Mouse (Mus musculus): ENCODE measurements around the gene Shc1.

Gene Shc1

DNA sequence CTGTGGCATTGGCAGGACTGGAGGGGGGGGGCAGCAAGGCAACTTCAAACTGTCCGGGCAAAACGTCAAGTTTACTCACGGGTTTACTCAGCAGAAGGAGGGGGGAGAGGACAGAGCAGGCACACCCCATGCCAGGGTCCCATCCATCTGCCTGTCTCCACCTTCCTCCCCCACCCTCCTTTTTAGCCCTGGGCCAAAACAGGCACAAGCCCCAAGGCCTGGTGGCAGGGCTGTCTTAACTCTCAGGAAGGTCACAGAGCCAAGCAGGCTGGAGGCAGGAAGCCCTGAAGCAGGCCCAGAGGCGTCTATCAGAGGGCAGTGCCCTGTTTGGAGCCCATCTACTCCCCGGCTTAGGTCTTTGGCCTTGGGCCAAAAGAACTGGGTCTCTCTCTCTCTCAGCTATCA is 28.1 kb upstream of the Shc1 start:
- in situ Hi-C loops (cut with MboI, MseI) = no loop called here

DNA sequence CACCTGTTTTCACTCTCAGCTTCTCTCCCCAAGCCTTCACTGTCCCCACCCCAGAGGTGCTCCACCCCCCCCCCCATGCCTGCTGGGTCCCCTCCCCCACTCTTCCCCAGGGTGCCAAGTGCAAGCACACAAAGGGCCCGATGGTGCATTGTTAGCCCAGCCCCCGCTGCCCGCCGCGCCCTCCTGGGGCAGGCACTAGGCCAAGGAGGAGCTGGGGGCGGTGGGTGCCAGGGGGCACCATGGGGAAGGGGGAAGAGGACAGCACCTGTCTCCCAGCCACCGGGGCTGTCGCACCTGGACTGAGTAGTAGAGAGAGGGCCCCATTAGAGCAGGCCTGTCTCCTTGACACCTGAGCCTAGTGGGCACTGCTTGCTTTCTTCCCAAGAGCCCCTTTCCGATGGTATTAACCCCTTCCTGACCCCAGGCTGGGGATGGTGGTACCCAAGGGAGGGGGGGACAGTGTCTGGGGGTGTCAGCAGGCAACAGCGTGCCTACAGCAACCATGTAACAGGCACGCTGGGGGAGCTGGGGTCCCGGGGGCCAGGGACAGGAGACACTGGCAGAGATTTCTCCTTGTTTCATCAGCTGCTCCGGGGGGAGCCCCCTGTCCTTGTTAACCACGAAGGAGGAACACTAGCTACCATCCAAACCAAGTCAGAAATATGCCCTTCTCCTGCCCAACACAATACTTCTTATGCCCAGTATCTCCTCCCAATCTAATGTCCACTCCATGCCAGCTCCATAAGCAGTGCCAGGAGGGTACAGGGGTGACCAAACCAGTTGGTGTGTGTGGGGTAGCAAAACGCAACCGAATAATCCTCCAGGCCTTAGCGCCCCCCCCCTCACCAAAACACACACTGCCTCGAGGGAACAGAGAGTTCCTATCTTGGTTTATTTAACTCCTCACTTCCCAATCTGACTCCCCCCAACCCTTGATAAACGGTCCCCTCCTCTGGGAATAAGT is 27.3 kb upstream of the Shc1 start:
- in situ Hi-C loops (cut with MboI, MseI) = no loop called here

GRCm38 (mm10) chr3:89391663-89392511 is 26.4 kb upstream of the Shc1 start:
- in situ Hi-C loops (cut with MboI, MseI) = no loop called here

DNA sequence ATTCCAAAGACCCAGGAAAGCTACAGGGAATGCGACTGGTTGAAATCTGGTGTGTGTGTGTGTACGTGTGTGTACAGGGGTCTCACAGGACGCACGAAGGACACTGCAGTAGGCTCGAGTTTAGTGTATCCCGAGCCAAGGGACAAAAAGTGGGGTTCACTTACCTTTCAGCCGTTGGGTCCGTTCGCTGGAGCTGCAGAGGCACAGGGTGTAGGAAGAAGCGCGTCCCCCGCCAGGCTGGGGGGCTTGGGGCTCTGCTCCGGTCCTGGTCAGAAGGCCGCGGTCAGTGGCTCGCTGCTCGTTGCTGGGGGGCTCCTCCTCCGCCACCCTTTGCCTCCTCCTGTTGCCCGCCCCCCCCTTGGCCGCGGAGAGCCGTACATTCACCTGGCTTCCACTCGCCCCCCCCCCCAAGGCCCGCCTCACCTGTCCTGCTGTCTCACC is 25.4 kb upstream of the Shc1 start:
- in situ Hi-C loops (cut with MboI, MseI) = no loop called here

- in situ Hi-C loops (cut with MboI, MseI) = no loop called here
These were observed 24.6 kb upstream of the Shc1 start for GRCm38 (mm10) chr3:89393605-89394004.

GRCm38 (mm10) chr3:89394006-89394893 is 24.0 kb upstream of the Shc1 start, which contains the start of gene Zbtb7b:
Zbtb7b (minus strand) TSS chr3:89394776.
- in situ Hi-C loops (cut with MboI, MseI) = no loop called here

DNA sequence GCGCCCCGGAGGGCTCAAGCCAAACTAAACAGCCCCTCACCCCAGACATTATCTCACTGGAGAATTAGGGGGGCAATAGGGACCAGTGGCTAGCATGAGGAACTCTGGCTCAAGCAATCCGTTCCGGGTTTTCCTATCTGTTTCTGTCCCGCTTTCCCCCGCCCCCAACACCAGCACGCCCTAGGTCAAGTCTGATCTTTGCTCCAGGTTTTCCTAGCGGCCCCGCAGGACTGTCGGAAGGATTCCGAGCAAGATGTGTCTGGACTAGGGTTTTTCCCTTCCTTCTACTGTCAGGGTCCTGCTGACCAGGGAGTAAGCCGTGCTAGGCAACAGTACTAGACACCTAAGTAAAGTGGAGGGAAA is 23.4 kb upstream of the Shc1 start:
- in situ Hi-C loops (cut with MboI, MseI) = no loop called here

DNA sequence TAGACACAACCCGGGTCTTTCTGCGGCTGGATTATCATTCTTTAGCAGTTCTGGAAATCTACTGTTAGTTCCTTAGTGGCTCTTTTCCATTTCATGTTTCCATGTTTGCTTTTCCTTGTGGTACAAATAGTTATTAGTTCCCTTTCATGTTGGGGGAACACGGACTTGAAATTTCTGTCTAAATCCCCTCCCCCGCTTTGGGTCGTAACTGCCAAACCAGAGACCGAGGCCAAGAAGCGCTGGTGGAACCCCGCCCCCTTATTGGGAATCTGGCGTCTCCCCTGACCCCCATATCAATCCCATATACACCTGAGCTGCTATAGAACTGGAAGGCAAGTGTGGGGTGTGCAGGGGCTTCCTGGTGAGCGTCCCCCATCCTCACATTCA is 22.8 kb upstream of the Shc1 start:
- in situ Hi-C loops (cut with MboI, MseI) = no loop called here

- in situ Hi-C loops (cut with MboI, MseI) = no loop called here
These were observed 22.2 kb upstream of the Shc1 start for GRCm38 (mm10) chr3:89395806-89396653.

DNA sequence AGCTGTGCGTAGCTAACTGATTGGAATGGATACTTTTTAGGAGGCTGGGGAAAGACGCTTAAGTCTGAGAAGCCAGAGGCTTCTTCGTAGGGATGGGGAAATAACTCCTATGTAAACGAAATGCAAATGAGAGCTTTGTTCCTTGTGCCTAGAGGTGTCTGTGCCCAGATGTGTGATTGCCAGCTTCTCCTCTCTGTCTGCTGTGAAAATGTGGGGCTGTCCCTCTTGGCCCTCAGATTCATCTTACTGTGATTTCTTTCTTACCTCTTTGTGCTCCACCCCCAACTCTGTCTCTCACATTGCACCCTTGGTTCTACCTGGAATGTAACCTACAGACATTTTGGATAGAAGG is 21.6 kb upstream of the Shc1 start:
- in situ Hi-C loops (cut with MboI, MseI) = no loop called here

DNA sequence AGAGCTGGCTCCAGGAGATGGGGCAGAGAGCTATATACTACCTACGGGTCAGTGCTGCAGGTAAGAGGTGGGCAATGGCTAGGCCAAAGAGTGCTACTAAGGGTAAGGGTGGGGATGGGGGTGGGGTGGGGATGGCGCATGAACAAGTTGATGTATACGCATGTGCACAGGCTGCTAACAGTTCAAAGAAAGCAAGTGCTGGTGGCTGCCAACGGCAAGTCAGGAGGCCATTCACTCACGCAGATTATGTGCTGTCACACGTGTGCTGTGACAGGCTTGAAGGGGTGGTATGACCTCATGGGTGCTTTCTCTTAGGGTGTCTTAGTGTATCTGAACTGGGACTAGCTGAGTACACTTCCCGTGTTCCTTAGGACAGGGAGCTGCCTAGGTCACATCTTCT is 16.9 kb upstream of the Shc1 start:
- in situ Hi-C loops (cut with MboI, MseI) = no loop called here

DNA sequence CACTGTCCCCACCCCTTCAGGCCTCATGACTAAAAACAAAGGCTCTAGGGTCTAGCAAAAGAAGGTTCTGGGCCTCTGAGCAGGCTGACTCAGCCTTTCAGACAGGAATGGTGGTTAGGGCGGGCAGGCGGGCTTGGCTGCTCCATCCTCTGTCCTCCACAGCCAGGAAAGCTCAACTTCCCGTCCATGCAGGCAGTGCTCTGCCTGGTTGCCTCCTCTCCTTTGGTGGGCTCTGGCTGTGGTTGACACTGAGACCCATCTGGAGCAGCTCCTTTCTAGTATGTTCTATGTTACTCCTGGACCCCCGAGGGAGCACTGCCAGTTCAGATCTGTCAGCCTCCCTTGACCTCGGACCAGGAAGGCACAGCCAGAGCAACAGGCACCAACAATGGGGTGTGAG is 15.6 kb upstream of the Shc1 start, which contains the start of gene Lenep:
Lenep (minus strand) TSS at position 101 of the 400 bp plus-strand sequence.
- in situ Hi-C loops (cut with MboI, MseI) = no loop called here

DNA sequence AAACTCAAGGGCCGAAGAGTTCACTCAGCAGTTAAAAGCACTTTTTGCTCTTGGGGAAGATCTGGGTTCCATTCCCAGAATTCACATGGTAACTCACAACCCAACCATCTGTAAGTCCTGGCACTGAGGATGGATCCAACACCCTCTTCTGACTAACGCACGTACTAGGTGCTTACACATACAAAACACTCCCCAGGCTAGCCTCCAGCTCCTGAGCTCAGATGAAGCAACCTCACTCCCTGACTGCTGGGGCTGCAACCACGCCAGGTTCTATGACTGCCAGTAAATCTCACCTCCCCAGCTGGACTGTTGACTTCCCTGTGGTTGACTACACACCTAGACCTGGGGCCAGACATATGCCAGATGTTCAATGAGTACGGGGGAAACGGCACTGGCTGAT is 11.4 kb upstream of the Shc1 start:
- in situ Hi-C loops (cut with MboI, MseI) = no loop called here

DNA sequence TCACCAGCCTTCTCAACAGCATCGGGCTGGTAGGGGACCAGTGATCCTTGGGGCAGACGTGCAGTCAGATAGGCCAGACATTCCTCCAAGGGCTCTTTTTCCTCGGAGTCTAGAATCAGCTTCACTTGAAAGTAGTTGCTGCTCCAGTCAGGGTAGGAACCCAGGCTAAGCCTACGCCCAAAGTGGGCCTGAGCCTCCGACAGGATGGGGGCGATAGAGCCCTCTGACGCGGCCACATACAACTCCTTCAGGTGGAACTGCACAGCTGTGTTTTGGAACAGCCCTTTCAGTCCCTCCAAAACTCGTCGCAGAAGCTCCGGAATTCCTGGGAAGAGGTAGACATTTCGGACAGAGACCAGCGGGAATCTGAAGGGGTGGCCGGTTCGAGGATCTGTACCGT is 9.8 kb upstream of the Shc1 start:
- in situ Hi-C loops (cut with MboI, MseI) = no loop called here

GRCm38 (mm10) chr3:89409701-89410100 is 8.5 kb upstream of the Shc1 start:
- in situ Hi-C loops (cut with MboI, MseI) = no loop called here

- in situ Hi-C loops (cut with MboI, MseI) = no loop called here
These were observed 7.4 kb upstream of the Shc1 start for GRCm38 (mm10) chr3:89410864-89411263.

DNA sequence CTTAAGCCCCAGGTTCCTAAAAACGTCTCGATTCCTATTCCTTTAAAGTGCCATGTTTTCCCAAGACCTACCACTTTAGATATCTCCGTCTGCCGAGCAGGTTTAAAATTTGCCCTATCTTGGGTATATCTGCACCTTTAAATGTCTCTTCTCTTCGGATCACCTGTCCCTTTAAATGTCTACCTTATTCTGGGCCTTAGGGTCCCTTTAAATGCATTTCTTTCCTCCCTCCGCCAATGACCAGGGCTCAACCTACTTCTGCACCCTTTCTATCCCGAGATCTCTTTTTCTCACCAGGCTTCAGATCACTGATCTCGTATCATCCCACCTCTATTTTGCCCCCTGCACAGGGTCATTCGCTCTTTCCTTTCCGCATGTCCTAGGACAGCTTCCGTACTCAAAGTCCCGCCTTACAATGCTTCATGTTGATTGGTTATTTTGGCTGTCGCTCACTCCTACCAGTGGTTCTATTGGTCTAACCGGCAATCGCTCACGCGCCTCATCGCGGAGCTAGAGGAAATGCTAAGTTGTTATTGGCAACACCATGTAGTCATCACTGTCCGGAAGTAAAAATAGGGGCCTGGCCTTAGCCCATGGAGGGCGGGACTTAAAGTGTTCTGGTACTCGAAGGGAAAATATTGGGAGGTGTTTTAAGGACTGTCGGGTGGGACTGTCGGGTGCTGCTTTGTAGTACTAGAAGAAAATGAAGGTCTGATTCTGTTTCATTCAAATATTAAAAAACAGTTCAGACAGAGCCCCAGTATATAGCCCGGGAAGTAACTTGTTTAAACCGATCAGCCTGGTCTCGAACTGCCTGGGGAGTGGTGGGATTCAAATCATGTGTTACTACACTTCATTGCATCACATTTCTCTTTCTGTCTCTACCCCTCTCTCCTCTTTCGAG is 6.5 kb upstream of the Shc1 start, which contains the start of gene Flad1:
Flad1 (minus strand) TSS at position 381 of the 904 bp plus-strand sequence.
- in situ Hi-C loops (cut with MboI, MseI) = no loop called here

- in situ Hi-C loops (cut with MboI, MseI) = no loop called here
These were observed 2.1 kb upstream of the Shc1 start for GRCm38 (mm10) chr3:89416158-89416557.

GRCm38 (mm10) chr3:89417131-89417530 is 1.1 kb upstream of the Shc1 start:
- in situ Hi-C loops (cut with MboI, MseI) = no loop called here

GRCm38 (mm10) chr3:89417840-89418169 is 438 bp upstream of the Shc1 start:
- in situ Hi-C loops (cut with MboI, MseI) = no loop called here
